Mouse (Mus musculus) testis, adult 2 months (tissue): ENCODE measurements at regions not wholly inside any gene's neighbourhood (a gene's known extent, or its start where the extent isn't known, plus 50 kb on each side); places are given as distances from the start of the nearest gene placed in this dataset.
A peak's percentile ranks its signal among the peaks of the same experiment; 100 is the strongest.

Experiments used
- H3K27ac ChIP-seq: fragments of 200-500 bp; 2 replicates; pipeline ENCODE4 v1.5.1; 2012; ENCODE audit warnings: low read depth, low read length; ENCODE audit not compliant: control insufficient read depth, insufficient read depth
- H3K27me3 ChIP-seq: fragments of 200-500 bp; 2 replicates; pipeline ENCODE4 v1.6.1; 2012; ENCODE audit warnings: mild to moderate bottlenecking, low read length, moderate library complexity; ENCODE audit not compliant: control insufficient read depth, insufficient read depth
- H3K36me3 ChIP-seq: fragments of 200-500 bp; 2 replicates; pipeline ENCODE4 v1.6.1; 2012; ENCODE audit warnings: mild to moderate bottlenecking, low read length; ENCODE audit not compliant: control insufficient read depth, insufficient read depth
- H3K4me1 ChIP-seq: fragments of 200-500 bp; 2 replicates; pipeline ENCODE4 v1.6.1; 2012; ENCODE audit warnings: low read length; ENCODE audit not compliant: control insufficient read depth, insufficient read depth
- H3K4me3 ChIP-seq: fragments of 200-500 bp; 2 replicates; pipeline ENCODE4 v1.5.1; 2012; ENCODE audit warnings: low read depth, mild to moderate bottlenecking, low read length, moderate library complexity, mixed read lengths; ENCODE audit not compliant: control insufficient read depth
- CTCF ChIP-seq: fragments of 200-500 bp; IDR thresholded peaks from 2 replicates; pipeline ENCODE4 v1.5.1; 2012; ENCODE audit warnings: low read depth, mild to moderate bottlenecking, inconsistent platforms, low read length, moderate library complexity; ENCODE audit not compliant: control insufficient read depth, insufficient read depth, insufficient replicate concordance
- POLR2A ChIP-seq: fragments of 200-500 bp; IDR thresholded peaks from 2 replicates; pipeline ENCODE4 v1.6.1; 2012; ENCODE audit warnings: low read depth, mild to moderate bottlenecking, inconsistent platforms, low read length, moderate library complexity; ENCODE audit not compliant: control insufficient read depth

- Histone ChIP-seq H3K27ac (no peak overlapping the region), H3K36me3 (no peaks in the 10 kb centered on the region), H3K4me3 (no peak overlapping the region), H3K4me1 (peaks cover 2% of the 10 kb centered on the region; the same call in 1 of the 2 replicates), H3K27me3 (no peaks in the 10 kb centered on the region)
- TF ChIP-seq POLR2A (no peak), CTCF (no peak)
Measured at GRCm38 (mm10) chr8:126852663-126853390, 92.8 kb downstream of the Tomm20 start.

- Histone ChIP-seq H3K36me3 (no peaks in the 10 kb centered on the region), H3K4me1 (peaks cover 2% of the 10 kb centered on the region; the same call in 1 of the 2 replicates), H3K27me3 (no peaks in the 10 kb centered on the region), H3K27ac (no peak overlapping the region), H3K4me3 (no peak overlapping the region)
- TF ChIP-seq CTCF, result no peak
- no peak for TF ChIP-seq POLR2A
Measured at GRCm38 (mm10) chr8:126852184-126852583, 93.5 kb downstream of the Tomm20 start.

DNA sequence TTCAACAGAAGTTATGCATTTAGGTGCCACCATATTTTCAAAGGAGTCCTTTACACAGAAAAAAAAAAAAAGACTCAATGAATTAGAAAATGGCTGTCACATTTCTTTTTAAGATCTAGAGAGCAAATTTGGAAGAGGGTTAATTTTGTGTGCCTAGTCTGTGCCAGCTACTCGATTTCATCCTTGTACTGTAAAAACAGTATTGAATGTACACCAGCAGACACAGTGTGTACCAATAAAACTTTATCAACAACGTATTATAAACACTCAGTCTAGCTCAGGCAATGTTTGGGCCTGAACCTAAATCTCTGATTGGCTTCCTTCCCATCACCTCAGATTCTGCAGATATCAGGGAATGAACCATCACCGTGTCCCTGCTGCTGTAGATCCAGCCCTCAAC is 93.9 kb downstream of the Tomm20 start:
- H3K36me3 ChIP-seq, result no peaks in the 10 kb centered on the region
- peaks cover 2% of the 10 kb centered on the region; the same call in 1 of the 2 replicates for H3K4me1 ChIP-seq
- TF ChIP-seq CTCF, result no peak
- no peak for TF ChIP-seq POLR2A
- H3K27me3 ChIP-seq, result no peaks in the 10 kb centered on the region
- H3K27ac ChIP-seq, result no peak overlapping the region
- no peak overlapping the region for H3K4me3 ChIP-seq

DNA sequence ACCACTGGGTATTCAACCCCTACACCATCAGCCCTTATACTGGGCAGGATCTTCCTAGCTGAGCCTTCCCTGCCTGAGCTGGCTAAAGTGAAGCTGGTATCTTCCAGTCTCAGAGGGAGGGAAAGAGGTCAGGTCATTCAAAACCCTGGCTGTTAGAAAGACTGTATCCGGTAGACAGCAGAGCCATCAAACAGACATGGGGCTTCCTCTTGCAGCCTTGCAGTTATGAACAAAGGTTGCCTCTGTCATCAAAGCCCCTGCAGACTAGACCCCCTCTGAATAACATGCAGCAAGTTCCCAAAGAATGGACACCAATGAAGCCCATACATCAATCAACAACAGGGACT is 95.5 kb downstream of the Tomm20 start:
- no peaks in the 10 kb centered on the region for H3K36me3 ChIP-seq
- peak overlapping the region; percentile 39; the same call in 1 of the 2 replicates for H3K27ac ChIP-seq
- H3K4me3 ChIP-seq, result no peak overlapping the region
- H3K27me3 ChIP-seq, result no peaks in the 10 kb centered on the region
- TF ChIP-seq POLR2A, result no peak
- TF ChIP-seq CTCF, result no peak
- peaks cover 2% of the 10 kb centered on the region; the same call in 1 of the 2 replicates for H3K4me1 ChIP-seq

DNA sequence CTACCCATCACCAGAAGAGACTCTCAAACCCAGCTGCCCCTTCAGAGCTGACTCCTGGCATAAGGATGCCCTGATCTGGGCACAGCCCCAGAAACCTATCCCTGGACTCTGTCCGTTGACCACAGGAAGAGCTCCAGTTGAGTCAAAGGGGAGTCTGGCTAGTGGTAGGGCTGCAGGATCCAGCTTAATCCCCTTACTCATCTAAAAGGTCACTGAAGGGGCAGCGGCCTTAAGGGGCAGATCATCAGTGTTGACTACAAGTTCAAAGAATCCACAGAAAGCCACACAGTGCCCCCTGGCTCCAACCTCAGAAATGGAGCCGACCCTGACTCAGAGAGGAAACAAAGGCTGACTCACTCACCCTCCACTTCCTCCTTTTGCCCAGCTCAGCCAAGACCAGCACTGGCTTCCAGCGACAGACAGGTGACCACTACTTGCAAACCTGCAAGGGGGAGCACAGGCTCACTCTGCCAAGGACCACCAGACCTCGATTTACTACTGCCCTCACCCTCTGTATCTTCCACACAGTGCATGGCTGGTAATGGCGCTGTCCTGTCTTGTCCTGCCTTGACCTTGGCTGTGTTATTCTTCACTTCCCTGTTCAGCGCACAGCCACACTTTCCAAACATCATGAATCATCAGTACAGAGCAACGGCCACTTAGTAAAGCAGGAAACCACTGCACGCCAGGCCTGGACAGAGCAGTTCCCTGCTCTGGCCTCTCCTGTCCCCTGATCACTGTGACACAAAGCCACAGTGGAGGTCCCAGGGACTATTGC is 96.0 kb downstream of the Tomm20 start:
- H3K27ac ChIP-seq, result peak overlapping the region; percentile 39; the same call in 1 of the 2 replicates
- H3K4me1 ChIP-seq, result peaks cover 2% of the 10 kb centered on the region; the same call in 1 of the 2 replicates

DNA sequence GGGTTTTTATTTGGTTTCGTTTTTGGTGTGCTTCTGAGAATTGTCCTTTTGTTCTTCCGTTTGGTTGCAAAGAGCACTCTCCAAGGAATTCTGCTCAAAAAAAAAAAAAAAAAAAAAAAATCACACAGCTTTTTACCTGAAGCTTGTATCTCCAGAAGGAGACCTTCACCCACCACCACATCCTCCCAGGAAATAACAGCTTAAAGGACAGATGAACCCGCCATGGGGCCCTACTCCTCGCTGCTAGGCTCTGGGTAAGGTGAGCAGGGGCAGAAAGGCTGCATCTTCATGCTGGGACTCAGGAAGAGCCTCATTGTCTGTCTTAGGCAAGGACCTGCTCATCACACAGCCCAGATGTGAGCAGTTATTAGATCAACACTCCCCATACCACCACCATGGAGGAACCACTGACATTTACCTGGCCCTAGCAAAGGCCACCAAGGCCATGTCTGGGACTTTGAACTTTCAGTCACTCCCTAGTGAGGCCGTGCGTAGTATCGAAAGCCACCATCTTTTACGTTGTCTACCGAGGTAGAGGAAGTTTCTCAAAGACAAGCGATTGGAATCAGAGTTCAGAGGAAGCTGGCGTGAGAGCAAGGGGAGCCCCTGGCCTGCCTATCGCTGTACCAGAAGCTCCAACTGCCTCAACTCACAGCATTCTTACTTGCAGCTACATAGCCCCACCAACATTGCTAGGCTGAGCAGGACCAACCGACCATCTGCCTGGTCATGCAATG is 97.1 kb downstream of the Tomm20 start:
- H3K4me3 ChIP-seq, result no peak overlapping the region
- H3K36me3 ChIP-seq, result no peaks in the 10 kb centered on the region
- H3K4me1 ChIP-seq, result peaks cover 2% of the 10 kb centered on the region; the same call in 1 of the 2 replicates
- TF ChIP-seq POLR2A (no peak), CTCF (no peak)
- no peaks in the 10 kb centered on the region for H3K27me3 ChIP-seq
- no peak overlapping the region for H3K27ac ChIP-seq

More for the DNA sequence above, 96.0 kb downstream of the Tomm20 start:
- TF ChIP-seq POLR2A (no peak), CTCF (no peak)
- H3K27me3 ChIP-seq, result no peaks in the 10 kb centered on the region
- no peaks in the 10 kb centered on the region for H3K36me3 ChIP-seq
- H3K4me3 ChIP-seq, result no peak overlapping the region
